Mouse (Mus musculus) naive thymus-derived CD4-positive, alpha-beta T cell, adult 2 months (primary cell): Measurements from ENCODE around the gene Ebf1.
"Not testable (repeated sequence)": the region's sequence is repeated elsewhere in the genome, so short reads cannot be mapped to it uniquely, and the experiment has no call there.

Experiments used
- DNase-seq: peaks from one replicate; pipeline ENCODE4 v3.0.0-alpha.2; 2011; ENCODE audit warnings: low read depth

The Ebf1 gene

DNA sequence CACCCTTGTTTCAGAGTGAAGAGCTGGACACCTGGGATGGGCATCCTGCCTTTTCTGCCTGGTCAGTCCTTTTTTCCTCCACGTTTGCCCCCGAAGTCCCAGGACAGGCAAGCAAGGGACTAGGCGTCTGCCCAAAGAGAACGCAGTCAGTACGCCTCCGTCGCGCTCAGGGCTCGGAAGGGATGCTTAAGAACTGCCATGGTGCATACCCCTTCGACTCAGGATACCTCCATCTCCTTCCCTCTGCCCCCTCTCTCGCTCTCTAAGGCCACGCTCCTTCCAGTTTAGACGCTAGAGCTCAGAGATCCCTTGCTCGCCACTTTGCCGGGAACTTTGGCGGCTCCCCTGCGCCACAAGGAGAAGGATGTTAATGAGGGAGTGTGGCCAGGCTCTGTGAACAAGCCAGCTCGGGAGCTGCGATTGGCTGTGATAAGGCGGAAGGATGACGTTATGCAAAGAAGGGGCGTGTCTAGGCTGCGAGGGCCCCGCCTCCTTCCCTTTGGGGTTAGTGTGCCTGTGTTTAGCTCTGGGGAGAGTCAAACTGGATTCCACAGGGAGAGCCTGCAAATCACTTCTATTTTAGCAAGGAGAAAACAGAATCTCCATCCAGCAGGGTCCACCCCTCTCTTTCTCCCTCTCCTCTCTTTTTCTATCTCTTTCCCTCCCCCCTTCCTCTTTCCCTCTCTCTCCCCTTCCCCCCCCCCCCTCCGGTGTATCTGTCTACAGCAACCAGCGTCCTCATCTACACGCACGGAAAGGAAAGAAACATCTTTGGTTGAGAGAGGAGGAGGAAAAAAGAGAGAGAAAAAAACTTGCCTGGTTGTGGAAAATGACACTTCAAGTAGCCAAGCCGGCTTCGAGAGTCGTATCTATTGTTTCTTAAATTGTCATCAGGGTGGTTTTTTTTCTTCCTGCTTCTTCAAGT is at the start of gene Ebf1:
Ebf1 (plus strand) TSS at position 530 of the 925 bp plus-strand sequence.
- DNase-seq: peak; percentile 62

DNA sequence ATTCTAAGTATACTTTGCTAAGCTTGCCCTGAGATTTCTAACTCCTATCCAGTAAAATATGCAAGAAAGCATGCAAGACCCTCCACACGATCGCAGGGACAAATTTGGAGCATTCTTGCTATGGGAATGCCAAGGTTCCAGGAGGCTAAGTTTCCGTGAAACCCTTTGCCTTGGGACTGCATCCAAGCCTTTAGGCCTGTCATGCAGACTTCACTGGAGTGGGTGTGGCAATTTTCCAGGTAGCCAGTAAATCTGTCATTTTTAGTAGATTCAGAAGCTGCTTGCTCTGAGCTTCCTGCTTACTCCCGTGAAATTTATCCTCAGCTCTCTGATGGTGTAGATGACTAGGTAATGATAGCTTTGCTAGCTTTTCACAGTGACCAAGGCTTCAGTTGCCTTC is 46.8 kb upstream of the Ebf1 start:
- DNase-seq: not testable (repeated sequence)

DNA sequence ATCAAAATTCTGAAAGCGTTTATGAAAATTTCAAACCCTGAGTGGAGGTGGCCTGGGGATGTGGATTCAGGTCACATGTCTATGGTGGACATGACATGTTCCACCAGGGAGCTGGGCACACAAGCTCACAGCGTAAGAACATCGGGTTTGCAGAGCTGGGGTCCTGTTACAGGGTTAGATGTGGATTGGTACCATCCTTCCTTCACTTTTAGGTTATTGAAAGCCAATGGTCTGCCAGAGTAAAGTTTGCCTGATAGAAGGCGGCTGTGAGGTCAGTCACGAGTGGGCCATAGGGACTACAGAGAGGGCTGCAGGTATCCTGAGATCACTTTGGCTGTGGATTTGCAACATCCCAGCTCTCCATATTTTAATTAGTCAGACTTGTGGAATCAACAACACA is 44.3 kb upstream of the Ebf1 start:
- DNase-seq: no peak

DNA sequence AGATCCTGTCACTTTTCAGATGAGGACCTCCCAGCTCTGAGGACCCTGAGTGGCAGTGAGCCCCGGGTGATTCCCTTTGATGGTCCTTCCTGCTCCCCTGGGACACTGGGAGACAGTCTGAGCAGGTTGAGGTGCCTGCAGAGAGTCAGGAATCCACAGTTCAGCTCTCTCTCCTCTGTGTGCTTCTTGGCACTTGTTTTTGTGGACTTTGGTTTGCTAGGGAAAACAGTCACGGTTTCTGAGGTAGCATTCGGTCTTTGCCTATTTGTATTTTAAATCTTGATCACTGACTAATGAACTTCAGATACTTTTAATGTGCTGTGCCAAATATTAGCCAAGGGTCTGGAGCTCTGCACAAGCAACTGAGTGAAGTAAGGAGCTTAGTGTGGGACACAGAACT is 43.7 kb upstream of the Ebf1 start:
- no peak for DNase-seq

DNA sequence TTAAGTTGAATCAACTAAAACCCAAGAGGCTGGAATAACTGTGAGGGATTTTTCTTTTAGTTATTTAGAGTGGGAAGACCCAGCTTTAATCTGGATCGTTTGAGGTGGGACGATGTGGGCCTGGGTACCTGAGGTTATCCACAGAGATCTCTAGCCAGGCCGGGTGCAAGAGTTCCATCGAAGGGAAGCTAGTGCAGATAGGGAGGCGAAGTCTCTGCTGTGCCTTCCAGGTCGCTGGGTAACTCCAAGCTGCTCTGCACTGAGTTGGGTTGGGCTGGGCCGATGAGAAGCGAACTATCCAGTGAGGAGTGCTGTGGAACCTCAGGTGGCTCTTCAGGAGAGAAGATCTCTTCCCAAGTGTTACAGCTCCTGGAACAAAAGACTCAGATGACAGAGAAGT is 42.7 kb upstream of the Ebf1 start:
- no peak for DNase-seq

DNA sequence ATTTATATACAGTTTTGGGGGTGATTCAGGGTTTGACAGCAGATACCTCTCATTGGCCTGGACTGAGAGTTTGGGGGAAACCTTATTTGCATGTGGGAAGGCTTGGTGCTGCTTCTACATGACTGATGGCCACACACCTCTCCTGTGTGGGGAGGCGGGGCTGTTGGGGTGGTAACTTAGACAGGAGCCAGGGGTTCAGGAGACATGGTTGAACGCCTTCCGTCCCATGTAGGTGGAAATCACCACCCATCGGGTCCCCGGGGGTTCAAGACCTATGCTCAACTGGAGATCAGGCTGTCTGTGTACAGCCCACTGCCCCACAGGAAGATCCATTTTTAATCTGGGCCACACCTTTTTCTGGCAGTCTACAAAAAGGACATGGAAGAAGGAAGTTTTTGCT is 42.3 kb upstream of the Ebf1 start:
- no peak for DNase-seq

DNA sequence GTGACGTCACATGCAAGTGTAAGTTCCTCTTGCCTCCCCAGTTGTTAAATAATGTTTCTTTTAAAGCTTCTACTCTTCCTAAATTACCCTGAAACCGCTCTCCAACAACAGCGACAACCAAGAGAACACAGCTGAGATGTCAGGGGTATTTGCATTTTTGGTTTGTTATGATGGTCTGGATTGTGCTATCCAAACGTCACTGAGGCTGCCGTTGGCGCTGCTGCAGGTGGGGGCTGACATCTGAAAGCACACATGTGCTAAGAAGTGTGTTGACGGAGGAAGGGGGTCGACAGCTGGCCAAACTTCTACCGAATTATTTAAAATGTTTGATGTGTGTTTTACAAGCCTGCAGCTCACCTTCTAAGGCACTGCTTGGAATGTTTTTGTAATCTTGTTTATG is 39.2 kb upstream of the Ebf1 start:
- no peak for DNase-seq

DNA sequence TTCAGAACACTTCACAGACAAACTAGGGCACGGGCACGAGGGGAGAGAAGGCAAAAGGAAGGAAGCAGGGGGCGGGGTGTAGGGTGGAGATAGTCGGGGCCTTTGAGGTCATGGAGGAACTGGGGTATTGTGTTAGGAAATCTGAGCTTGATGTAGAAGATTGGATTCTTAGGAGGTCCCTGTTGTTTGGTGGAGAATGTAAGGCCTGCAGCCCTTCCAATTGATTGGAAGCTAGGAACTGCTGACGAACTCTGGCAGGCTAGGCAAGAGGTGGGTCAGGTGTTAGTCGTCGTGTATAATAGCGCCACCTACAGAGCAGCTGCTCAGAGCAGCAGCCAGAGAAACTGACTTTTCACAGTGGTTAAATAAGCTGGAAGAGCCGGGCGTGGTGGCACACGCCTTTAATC is 35.8 kb upstream of the Ebf1 start:
- peak; percentile 87 for DNase-seq

DNA sequence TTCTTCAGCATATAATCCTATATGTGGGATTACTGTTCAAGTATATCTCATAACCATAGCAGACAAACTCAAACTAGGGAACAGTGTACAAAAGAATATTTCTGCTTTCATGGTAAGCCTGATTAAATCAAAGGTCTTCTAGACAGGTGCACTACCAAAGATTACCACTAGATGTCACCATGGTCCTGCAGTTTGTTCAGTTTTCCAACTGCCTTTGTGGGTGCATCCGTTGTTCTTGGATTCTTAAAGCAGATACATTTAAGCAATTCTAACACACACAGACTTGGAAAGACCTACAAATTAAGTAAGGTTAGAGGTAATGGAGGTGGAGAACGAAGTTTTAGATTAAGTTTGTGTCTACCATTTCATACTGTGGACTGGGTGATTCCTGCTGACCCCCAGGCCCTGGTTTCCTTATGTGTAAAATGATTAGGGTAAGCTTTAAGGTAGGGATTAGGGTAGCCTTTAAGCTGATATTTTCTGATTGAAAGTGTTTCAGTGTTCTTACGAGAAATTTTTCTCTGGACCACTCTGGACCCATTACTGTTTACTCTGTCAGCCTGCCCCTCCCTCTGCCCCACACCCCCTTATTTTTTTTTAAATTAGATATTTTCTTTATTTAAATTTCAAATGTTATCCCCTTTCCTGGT is 30.9 kb upstream of the Ebf1 start:
- DNase-seq: peak; percentile 91

DNA sequence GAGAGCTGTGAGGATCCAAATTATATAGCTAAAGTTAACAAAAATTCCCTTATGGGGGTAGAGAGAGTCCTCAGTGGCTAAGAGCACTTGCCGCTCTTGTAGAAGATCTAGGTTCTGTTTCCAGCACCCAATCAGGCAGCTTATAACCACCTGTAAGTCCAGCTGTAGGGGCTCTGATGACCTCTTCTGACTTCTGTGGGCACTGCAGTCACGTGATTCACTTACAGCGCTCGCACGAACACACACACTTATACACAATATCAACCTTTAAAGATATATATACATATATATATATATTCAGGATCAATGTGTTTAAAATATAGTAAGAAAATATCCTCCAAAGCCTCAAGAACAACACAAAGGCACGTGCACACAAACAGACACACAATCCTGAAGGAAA is 24.1 kb upstream of the Ebf1 start:
- DNase-seq: no peak

DNA sequence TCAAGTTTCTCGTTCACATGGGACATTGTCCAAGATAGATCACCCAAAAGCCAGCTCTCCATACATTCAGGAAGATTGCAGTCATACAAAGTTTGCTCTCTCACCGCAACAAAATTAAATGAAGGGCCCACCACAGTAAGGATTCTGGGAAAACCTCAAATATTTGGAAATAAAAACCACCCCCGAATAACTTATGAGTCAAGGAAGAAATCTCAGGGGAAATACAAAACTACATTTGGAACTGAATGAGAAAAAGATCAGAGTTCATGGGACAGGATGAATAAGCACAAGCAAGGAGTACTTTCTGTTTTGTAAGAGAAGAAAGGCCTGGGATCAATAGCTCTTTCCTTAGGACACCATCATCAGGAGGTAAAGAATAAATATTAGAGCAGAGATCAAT is 22.3 kb upstream of the Ebf1 start:
- DNase-seq: no peak

DNA sequence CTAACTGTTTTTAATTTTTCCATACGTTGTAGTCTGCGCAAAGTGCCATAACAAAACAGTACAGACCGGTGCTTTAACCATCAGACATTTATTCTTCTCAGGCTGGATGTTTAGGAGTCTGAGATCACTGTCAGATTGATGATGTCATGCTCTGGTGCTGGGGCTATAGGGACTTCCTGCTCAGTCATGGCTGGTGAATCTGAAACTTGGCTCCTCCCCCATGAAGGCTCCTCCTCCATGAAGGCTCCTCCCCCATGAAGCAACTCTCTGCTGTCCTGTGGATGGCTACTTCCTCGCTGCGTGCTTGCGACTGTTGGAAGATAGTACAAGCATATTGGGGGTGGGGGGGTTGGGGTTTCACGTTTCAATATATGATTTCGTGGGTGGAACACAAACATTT is 10.2 kb upstream of the Ebf1 start:
- DNase-seq: no peak

DNA sequence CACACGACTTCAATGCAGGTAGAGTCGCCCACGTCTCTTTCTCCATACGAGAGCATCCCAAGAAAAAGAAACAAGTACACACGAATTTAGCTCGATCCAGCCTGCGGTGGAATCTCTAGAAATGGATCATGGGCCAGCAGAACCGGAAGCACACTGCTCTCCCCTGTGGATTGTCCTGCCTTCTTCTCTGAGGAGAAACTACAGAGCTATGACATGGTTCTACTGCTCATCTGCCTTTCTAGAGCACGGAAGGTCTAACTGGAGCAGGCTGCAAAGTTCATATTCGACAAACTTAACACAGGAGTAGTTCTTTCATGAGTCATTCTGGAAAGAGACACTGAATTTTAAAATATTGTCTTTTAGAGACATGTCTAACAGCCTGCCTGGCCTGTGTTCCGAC is 8.5 kb upstream of the Ebf1 start:
- DNase-seq: no peak

DNA sequence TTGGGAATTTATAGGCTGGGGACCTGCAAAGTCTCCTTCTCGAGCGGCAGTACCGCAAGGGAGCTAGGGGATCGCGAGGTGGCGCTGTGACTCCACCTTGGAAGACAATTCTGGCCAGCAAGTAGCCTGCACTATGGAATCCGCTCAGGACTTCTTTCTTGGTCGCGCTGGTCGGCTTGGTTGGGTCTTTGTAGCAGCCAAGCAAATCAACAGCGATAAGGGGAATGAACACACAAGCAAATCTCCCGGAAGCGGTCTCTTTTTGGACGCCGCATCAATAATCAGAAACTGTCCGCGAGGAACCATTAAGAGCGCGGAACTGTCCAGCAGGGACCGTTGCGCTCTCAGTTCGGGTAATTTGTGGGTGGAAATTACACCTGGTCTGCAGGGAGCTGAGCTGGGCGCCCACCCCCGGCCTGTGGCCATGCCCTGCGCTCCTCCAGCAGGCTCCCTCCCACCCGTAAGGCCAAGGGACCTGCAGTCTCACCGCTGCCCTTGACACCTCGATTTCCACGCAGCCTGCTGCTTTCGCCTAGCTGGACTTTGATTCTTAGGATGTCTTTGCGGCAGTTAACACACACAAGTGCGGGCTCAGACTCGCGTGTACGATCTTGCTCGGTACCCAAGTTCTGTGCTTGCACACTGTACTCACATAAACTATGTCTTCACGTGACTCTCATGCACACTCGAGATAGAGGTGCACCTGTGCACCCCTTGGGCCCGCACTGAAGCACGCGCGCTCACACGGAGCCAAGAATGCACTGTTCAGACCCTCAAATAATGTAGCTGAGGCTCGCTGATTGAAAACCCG is 5.9 kb upstream of the Ebf1 start:
- peak; percentile 71 for DNase-seq

DNA sequence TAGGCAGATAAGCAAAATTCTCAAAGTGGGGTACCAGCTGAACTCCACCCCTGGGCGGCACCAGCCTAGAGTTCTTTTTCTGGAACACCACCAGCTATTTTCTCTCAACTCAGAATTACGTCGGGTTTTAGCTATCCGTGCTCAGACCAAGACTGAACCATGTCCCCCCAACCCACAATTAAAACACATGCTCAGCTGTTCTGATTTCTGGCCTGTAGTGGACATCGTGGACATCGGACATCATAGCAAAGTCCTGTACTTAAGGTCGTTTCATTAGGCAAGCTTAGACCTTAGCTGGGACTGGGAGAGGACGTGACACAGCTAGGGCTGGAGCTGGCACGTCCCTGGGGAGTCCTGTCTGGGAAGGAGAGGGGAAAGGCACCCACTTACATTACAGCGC is 5.0 kb upstream of the Ebf1 start:
- DNase-seq: no peak

DNA sequence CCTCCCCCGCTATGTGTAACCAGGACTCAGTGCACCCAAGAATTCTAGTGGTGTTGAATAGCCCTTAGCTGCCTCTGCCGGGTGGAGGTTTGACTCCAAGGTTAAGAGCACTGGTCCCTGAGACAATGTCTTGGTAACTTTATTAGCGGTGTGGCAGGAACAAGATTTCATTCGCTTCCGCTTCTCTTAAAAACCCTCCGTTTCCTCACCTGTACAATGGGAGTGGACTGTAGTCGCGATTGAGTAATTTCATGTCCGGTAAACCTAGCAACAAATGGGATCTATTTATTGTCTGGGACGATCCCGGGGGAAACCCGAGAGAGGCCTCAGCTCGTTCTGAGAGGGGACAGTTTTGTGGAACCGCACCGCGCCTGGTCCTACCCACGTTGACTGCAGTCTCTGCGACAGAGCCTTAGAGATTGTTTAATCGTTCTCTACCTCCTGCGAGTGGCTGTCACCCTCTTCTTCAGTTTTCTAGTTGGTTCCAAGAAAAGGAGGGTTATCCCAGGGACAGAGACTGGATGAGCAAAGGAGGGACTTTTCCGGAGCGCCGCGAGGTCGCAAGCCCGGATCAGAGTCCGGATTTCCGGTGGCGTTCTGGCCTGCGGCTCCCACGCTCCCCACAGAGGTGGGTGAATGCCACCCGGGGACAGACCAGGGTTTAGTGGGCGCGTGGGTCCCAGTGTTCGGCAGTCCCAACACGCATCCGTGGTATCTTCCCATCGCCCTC is 4.3 kb upstream of the Ebf1 start:
- DNase-seq: peak; percentile 13

DNA sequence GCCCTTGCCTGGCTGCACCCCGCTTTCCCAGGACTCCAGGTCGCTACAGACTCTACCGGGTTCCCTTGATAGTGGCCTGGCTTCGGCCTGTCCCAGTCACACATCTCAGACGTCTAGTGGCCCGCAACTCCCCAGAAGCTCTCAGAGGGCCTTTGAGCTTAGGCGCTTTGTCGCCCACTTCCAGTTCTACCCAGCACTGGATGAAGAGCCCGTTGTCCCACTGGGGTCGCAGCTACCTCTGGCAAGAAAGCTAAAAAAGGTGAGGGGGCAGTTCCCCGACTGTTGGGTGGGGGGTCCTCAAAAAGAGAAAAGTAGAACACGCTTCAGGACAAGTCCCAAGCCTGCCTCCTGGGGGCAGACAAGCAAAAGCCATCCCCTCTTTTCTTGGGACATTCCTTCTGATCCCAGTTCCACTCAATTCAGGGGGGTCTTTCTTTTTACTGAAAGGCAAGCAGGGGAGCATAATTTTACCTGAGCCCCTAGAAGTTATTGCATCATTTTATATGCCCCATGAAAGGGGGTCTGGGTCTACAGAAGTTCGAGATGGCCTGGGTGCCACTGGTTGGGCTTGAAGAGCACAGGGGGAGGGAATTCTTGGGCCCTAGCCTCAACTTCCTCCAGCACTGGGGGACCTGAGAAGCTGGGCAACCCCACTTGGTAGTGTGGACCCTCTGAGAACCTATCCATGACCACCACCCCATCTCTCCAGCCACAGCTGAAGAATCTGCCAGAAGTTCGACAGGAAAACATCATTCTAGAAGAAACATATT is 3.5 kb upstream of the Ebf1 start:
- DNase-seq: no peak

DNA sequence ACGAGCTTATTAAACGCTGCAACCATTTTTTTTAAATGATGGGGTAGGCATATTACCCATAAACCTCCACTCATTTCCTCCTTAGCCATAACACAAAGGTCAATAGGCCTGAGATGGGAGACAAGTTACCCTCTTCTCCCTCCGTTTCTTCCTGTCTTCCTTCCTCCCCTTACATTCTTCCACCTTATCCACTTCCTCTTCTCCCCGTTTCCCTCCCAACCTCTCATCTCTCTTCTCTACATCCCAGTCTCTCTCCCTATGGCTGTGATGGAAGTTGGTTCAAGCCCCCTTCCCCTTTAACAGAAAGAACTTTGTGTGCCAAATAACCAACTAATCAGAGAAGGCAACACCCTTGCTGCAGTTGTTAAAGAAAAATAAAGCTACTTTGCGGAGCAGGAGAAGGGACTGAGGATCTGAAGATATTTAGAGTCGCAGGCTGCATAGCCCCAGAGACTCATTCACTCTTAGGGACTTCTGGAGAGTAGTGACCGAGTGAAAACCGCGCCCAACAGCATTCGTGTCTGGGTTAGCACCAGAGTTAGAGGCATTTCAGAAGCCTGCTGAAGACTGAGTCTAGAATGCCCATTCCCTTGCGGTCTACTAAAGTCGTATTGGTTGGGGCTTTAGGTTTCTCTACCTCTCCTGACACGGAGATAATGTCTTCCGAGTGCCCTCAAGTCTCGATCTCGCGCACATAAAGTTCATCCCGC is 884 bp upstream of the Ebf1 start:
- DNase-seq: no peak

DNA sequence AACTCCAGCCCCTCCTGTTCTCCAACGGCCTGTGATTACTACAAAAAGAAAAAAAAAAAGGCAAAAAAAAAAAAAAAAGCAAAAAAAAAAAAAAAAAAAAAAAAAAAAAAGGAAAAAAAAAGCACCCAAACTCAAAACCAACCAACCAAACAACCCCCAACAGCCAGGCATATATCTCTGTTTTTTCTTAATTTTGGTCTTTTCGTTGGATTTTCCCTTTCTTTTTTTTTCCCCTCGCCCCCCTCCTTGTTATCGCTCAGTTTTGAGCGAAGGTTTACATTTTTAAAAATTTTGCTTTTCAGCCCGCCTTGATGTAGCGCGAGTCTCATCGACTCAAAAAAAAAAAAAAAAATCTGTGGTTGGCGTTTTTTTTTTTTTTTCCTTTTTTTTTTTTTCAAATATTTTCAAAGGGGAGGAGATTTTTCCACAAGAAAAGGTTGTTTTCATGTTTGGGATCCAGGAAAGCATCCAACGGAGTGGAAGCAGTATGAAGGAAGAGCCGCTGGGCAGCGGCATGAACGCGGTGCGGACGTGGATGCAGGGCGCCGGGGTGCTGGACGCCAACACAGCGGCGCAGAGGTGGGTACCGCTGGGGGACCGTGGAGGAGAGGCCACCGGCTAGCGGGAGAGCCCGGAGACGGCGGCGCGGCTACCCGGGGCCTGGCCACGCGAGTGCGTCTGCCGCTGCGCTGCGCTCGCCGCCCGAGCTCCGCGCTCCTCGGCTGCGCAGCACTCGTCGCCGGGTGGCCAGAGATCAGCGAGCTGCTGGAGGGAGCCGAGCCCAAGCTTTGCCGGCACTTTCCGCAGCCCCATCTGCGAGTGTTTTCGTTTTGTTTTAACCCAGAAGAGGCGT is 843 bp downstream of the Ebf1 start:
- DNase-seq: peak; percentile 11
